Mouse (Mus musculus) MEL (cell line): ENCODE data around the gene Sdhaf1. TPM values are rescaled to one million over a fixed set of nuclear protein-coding genes. Genes with fewer than 3 reads are reported as not detected.

Experiments used
- DNase-seq: peaks from one replicate; pipeline ENCODE4 v3.0.0; 2011; ENCODE audit warnings: low read depth, low spot score
- H3K27ac ChIP-seq: 2 replicates; pipeline ENCODE4 v1.5.1; 2012; ENCODE audit warnings: low read depth, mild to moderate bottlenecking, control low read depth, low read length, moderate library complexity; ENCODE audit not compliant: control insufficient read depth
- H3K27me3 ChIP-seq, 2 experiments: fragments of 150-350 bp in 1 of 2; sonication (generic) in 1 of 2; 2 replicates each; pipeline ENCODE4 v1.6.1; 2012; ENCODE audit warnings: low read length in 2 of 2, mild to moderate bottlenecking in 2 of 2, improper control_type of control experiment in 1 of 2, moderate library complexity in 1 of 2; ENCODE audit not compliant: insufficient read depth in 2 of 2, control insufficient read depth in 1 of 2
- H3K36me3 ChIP-seq, 2 experiments: 2 replicates each; pipeline ENCODE4 v1.6.1; 2012 to 2014; ENCODE audit warnings: low read length in 2 of 2, improper control_type of control experiment in 1 of 2, inconsistent platforms in 1 of 2, mild to moderate bottlenecking in 1 of 2; ENCODE audit not compliant: insufficient read depth in 2 of 2, control insufficient read depth in 1 of 2
- H3K4me1 ChIP-seq, 2 experiments: fragments of 150-350 bp in 1 of 2; sonication (generic) in 1 of 2; 2 replicates each; pipeline ENCODE4 v1.6.1; 2012; ENCODE audit warnings: low read length in 2 of 2, improper control_type of control experiment in 1 of 2, mild to moderate bottlenecking in 1 of 2; ENCODE audit not compliant: insufficient read depth in 2 of 2, control insufficient read depth in 1 of 2
- H3K4me3 ChIP-seq, 2 experiments: fragments of 150-350 bp in 1 of 2; sonication (generic) in 1 of 2; 2 replicates each; pipeline ENCODE4 v1.5.1; 2012; ENCODE audit warnings: low read depth in 2 of 2, low read length in 2 of 2, mild to moderate bottlenecking in 2 of 2, moderate library complexity in 2 of 2, control low read depth in 1 of 2, improper control_type of control experiment in 1 of 2; ENCODE audit not compliant: control insufficient read depth in 1 of 2, insufficient read depth in 1 of 2
- H3K79me2 ChIP-seq: 2 replicates; pipeline ENCODE4 v1.6.1; 2012; ENCODE audit warnings: mild to moderate bottlenecking, low read length, moderate library complexity; ENCODE audit not compliant: control insufficient read depth, poor library complexity, insufficient read depth
- H3K9ac ChIP-seq: 2 replicates; pipeline ENCODE4 v1.6.1; 2012; ENCODE audit warnings: low read depth, mild to moderate bottlenecking, control low read depth, low read length, moderate library complexity; ENCODE audit not compliant: control insufficient read depth, poor library complexity, severe bottlenecking
- H3K9me3 ChIP-seq: fragments of 150-350 bp; sonication (generic); replicated peaks from 2 replicates; pipeline ENCODE4 v1.6.1; 2012; ENCODE audit warnings: mild to moderate bottlenecking, low read length, improper control_type of control experiment, moderate library complexity; ENCODE audit not compliant: insufficient read depth
- CHD1 ChIP-seq: IDR thresholded peaks from 2 replicates; pipeline ENCODE4 v1.6.1; 2012; ENCODE audit warnings: low read depth, mild to moderate bottlenecking, inconsistent platforms, low read length, improper control_type of control experiment
- CTCF ChIP-seq, 3 experiments: IDR thresholded peaks in 2 of 3; conservative IDR thresholded peaks in 1 of 3; 2 replicates each; pipeline ENCODE4 v1.5.1; 2011 to 2012; ENCODE audit warnings: low read length in 3 of 3, low read depth in 2 of 3, mild to moderate bottlenecking in 2 of 3, improper control_type of control experiment in 1 of 3, inconsistent platforms in 1 of 3, mixed read lengths in 1 of 3, moderate library complexity in 1 of 3; ENCODE audit not compliant: control insufficient read depth in 1 of 3, insufficient read depth in 1 of 3, poor library complexity in 1 of 3, severe bottlenecking in 1 of 3
- ELF1 ChIP-seq: IDR thresholded peaks from 2 replicates; pipeline ENCODE4 v1.6.1; 2014; ENCODE audit warnings: low read depth, mild to moderate bottlenecking, inconsistent platforms, low read length, improper control_type of control experiment, moderate library complexity
- MAFK ChIP-seq: IDR thresholded peaks from 2 replicates; pipeline ENCODE4 v1.6.1; 2011; ENCODE audit warnings: low read depth, mild to moderate bottlenecking, low read length, improper control_type of control experiment, borderline replicate concordance
- MAZ ChIP-seq: IDR thresholded peaks from 2 replicates; pipeline ENCODE4 v1.6.1; 2012; ENCODE audit warnings: low read depth, mild to moderate bottlenecking, inconsistent platforms, low read length, improper control_type of control experiment
- MEF2A ChIP-seq: IDR thresholded peaks from 2 replicates; pipeline ENCODE4 v1.6.1; 2014; ENCODE audit warnings: low read depth, mild to moderate bottlenecking, inconsistent platforms, low read length, improper control_type of control experiment; ENCODE audit not compliant: poor library complexity, insufficient replicate concordance, severe bottlenecking; ENCODE audit errors: extremely low read depth
- MXI1 ChIP-seq: IDR thresholded peaks from 2 replicates; pipeline ENCODE4 v1.6.1; 2011; ENCODE audit warnings: mild to moderate bottlenecking, low read depth, low read length, improper control_type of control experiment
- POLR2AphosphoS5 ChIP-seq: IDR thresholded peaks from 2 replicates; pipeline ENCODE4 v1.6.1; 2012; ENCODE audit warnings: low read depth, borderline replicate concordance, mild to moderate bottlenecking, inconsistent platforms, low read length, moderate library complexity, mixed read lengths
- TAL1 ChIP-seq: IDR thresholded peaks from 2 replicates; pipeline ENCODE4 v1.6.1; 2012; ENCODE audit warnings: mild to moderate bottlenecking, inconsistent platforms, low read length, moderate library complexity, mixed read lengths
- USF1 ChIP-seq: IDR thresholded peaks from 2 replicates; pipeline ENCODE4 v1.6.1; 2014; ENCODE audit warnings: low read depth, mild to moderate bottlenecking, inconsistent platforms, low read length, improper control_type of control experiment, moderate library complexity
- ZC3H11A ChIP-seq: IDR thresholded peaks from 2 replicates; pipeline ENCODE4 v1.6.1; 2012; ENCODE audit warnings: low read depth, mild to moderate bottlenecking, inconsistent platforms, low read length, improper control_type of control experiment
- ZMIZ1 ChIP-seq: IDR thresholded peaks from 2 replicates; pipeline ENCODE4 v1.6.1; 2012; ENCODE audit warnings: low read depth, mild to moderate bottlenecking, inconsistent platforms, low read length, improper control_type of control experiment, moderate library complexity
- ZNF384 ChIP-seq: IDR thresholded peaks from 2 replicates; pipeline ENCODE4 v1.6.1; 2012; ENCODE audit warnings: low read depth, mild to moderate bottlenecking, inconsistent platforms, low read length, improper control_type of control experiment
- polyA plus RNA-seq, 2 experiments: library from polyadenylated mRNA; stranded (reverse) in 1 of 2; unstranded in 1 of 2; fragments of >175 nt in 1 of 2; fragments of >200 nt in 1 of 2; gene quantifications; 2 replicates each; pipeline versions ENCODE4 v1.2.1 to v1.2.4; 2012; ENCODE audit warnings: low replicate concordance in 2 of 2, low read depth in 1 of 2; ENCODE audit not compliant: insufficient read length in 2 of 2, insufficient read depth in 1 of 2, missing spikeins in 1 of 2
- total RNA-seq: library from RNA; depleted of rRNA; stranded (reverse); fragments of 300-350 nt; gene quantifications from 2 replicates; pipeline ENCODE4 v1.2.3, GENCODE M21; 2012

Gene Sdhaf1
- total and polyA plus RNA-seq, 3 experiments = 4.3 to 8.1 TPM; not detected in 1

- peaks cover 0 to 7% of the 10 kb centered on the region in 2 experiments; a peak in 2 of 4 replicates for H3K4me1 ChIP-seq
- TF ChIP-seq CTCF (IDR thresholded peaks at IDR 0.05 in 2 of 3, conservative IDR thresholded peaks at IDR 0.05 in 1 of 3; ENCODE audit: control insufficient read depth in 1 of 3, insufficient read depth in 1 of 3, low read depth in 2 of 3, low read length in 3 of 3, poor library complexity in 1 of 3, severe bottlenecking in 1 of 3) = no peak
- TF ChIP-seq MXI1 = no peak
- TF ChIP-seq USF1 = 0 out of 2 replicates have a peak, but pooled peaks have one; percentile 19
- no peak for TF ChIP-seq TAL1
- TF ChIP-seq, all 39 proteins: peak for 1
- Histone ChIP-seq H3K4me3 (no peak overlapping the region), H3K27me3 (no peaks in the 10 kb centered on the region), H3K27ac (no peak overlapping the region), H3K9ac (no peak overlapping the region), H3K9me3 (no peaks in the 10 kb centered on the region), H3K79me2 (peaks cover 7% of the 10 kb centered on the region; the same call in 1 of the 2 replicates), H3K36me3 (peaks cover 0 to 6% of the 10 kb centered on the region in 2 experiments; a peak in 2 of 4 replicates)
- no peak for DNase-seq
Measured at GRCm38 (mm10) chr7:30318142-30318541, 5.6 kb downstream of the Sdhaf1 start.

- TF ChIP-seq ZMIZ1 (no peak), POLR2AphosphoS5 (no peak), ZC3H11A (no peak), CHD1 (no peak), ZNF384 (no peak), ELF1 (no peak), MAFK (no peak), MEF2A (no peak), MAZ (no peak)
- 0 out of 2 replicates have a peak, but pooled peaks cover 1% of the 10 kb centered on the region for H3K79me2 ChIP-seq
- peaks cover 0 to under 1% of the 10 kb centered on the region in 2 experiments; a peak in 2 of 4 replicates for H3K36me3 ChIP-seq
- H3K9ac ChIP-seq = no peak overlapping the region
- no peaks in the 10 kb centered on the region for H3K9me3 ChIP-seq
- peaks cover 0 to 4% of the 10 kb centered on the region in 2 experiments; a peak in 1 of 4 replicates for H3K4me1 ChIP-seq
- H3K27ac ChIP-seq = no peak overlapping the region
- no peak for DNase-seq
- no peaks in the 10 kb centered on the region for H3K27me3 ChIP-seq
- no peak overlapping the region for H3K4me3 ChIP-seq
Measured at GRCm38 (mm10) chr7:30315559-30316529, 7.9 kb downstream of the Sdhaf1 start.
